Mouse (Mus musculus): ENCODE measurements around the gene Yjefn3. TPM values are rescaled to one million over a fixed set of nuclear protein-coding genes. Genes with fewer than 3 reads are reported as not detected.

The Yjefn3 gene
- polyA plus RNA-seq, 1 experiment from 2014 or later = 13.8 TPM

GRCm38 (mm10) chr8:69888244-69888866 lies 14.2 kb downstream of the Yjefn3 start:
- no peak overlapping the region for H3K9ac ChIP-seq
- no peaks in the 10 kb centered on the region for H3K9me3 ChIP-seq
- peaks cover 45% of the 10 kb centered on the region for H3K4me1 ChIP-seq (replicated peaks)
- 7% methylated on average over 24 of the region's 24 CpGs for WGBS
- no peak overlapping the region for H3K27ac ChIP-seq (replicated peaks)
- H3K4me2 ChIP-seq = peak overlapping the region; percentile 50
- peaks cover 72% of the 10 kb centered on the region for H3K27me3 ChIP-seq
- no peak for ATAC-seq (ENCODE audit: low FRiP score, low read depth)
- no peaks in the 10 kb centered on the region for H3K36me3 ChIP-seq
- peak overlapping the region; percentile 24 for H3K4me3 ChIP-seq

GRCm38 (mm10) chr8:69887289-69888243 lies 14.9 kb downstream of the Yjefn3 start, which contains the start of gene Cilp2:
Cilp2 (minus strand) TSS chr8:69887687.
- under 1% methylated on average over 56 of the region's 60 CpGs for WGBS
- peaks cover 49% of the 10 kb centered on the region for H3K4me1 ChIP-seq (replicated peaks)
- no peaks in the 10 kb centered on the region for H3K36me3 ChIP-seq
- ATAC-seq (ENCODE audit: low FRiP score, low read depth) = no peak
- H3K9me3 ChIP-seq = no peaks in the 10 kb centered on the region
- peaks cover 80% of the 10 kb centered on the region for H3K27me3 ChIP-seq
- no peak within 1 kb of the TSS for H3K27ac ChIP-seq (replicated peaks)
- H3K4me3 ChIP-seq = peak within 1 kb of the TSS; percentile 24
- H3K9ac ChIP-seq = no peak within 1 kb of the TSS
- H3K4me2 ChIP-seq = peak within 1 kb of the TSS; percentile 50

GRCm38 (mm10) chr8:69884141-69884540 lies 18.4 kb downstream of the Yjefn3 start:
- H3K4me1 ChIP-seq (replicated peaks) = peaks cover 59% of the 10 kb centered on the region
- H3K27me3 ChIP-seq = peaks cover 99% of the 10 kb centered on the region
- H3K9ac ChIP-seq = no peak overlapping the region
- H3K36me3 ChIP-seq = no peaks in the 10 kb centered on the region
- 54% methylated on average over 13 of the region's 13 CpGs for WGBS
- no peak overlapping the region for H3K4me3 ChIP-seq
- ATAC-seq (ENCODE audit: low FRiP score, low read depth) = no peak
- H3K27ac ChIP-seq (replicated peaks) = no peak overlapping the region
- no peak overlapping the region for H3K4me2 ChIP-seq
- H3K9me3 ChIP-seq = no peaks in the 10 kb centered on the region

- Histone ChIP-seq H3K27me3 (peaks cover 90% of the 10 kb centered on the region), H3K36me3 (no peaks in the 10 kb centered on the region), H3K9me3 (no peaks in the 10 kb centered on the region), H3K9ac (no peak overlapping the region), H3K27ac (replicated peaks) (no peak overlapping the region), H3K4me3 (peak overlapping the region; percentile 46), H3K4me1 (replicated peaks) (peaks cover 48% of the 10 kb centered on the region), H3K4me2 (peak overlapping the region; percentile 57)
- ATAC-seq (ENCODE audit: low FRiP score, low read depth) = no peak
- WGBS = 12% methylated on average over 52 of the region's 52 CpGs
Observed at GRCm38 (mm10) chr8:69882833-69883600, 19.5 kb downstream of the Yjefn3 start.

DNA sequence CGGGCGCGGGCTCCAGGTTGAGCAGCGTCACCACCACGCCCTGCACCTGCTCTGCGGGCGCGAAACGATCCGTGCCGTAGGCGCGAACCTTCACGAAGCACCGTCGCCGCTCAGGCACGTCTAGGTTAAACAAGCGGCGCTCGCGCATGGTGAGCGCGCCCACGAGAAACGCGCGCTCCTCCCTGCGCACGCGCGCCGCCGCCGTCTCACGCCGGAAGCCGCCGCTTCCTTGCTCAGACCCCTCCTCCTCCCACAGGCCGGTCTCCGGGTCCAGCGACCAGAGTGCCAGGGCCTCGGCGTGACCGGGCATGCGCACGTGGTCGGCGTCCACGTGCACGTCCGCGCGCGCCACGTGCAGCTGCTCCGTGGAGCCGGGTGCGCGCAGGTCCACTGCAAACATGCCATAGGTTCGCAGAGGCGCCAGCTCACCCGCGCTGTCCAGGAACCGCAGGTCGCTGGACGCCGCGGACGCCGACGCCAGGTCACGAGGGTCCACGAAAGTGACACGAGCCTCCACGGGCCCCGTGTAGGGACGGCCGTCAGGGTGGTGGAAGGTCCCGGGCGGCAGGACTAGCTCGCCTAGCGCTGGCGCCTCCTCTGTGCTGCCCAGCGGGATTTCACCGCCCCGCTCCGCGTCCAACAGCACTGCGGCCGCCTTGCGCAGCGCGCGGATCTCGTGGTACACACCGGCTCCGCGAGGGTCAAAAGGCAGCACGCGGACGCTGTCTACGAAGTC lies 20.3 kb downstream of the Yjefn3 start:
- 4% methylated on average over 90 of the region's 103 CpGs for WGBS
- no peak overlapping the region for H3K27ac ChIP-seq (replicated peaks)
- peak; percentile 78 for ATAC-seq (ENCODE audit: low FRiP score, low read depth)
- peak overlapping the region; percentile 21; the same call in 1 of the 2 replicates for H3K9ac ChIP-seq
- peaks cover 83% of the 10 kb centered on the region for H3K27me3 ChIP-seq
- peaks cover 39% of the 10 kb centered on the region for H3K4me1 ChIP-seq (replicated peaks)
- no peaks in the 10 kb centered on the region for H3K36me3 ChIP-seq
- H3K9me3 ChIP-seq = no peaks in the 10 kb centered on the region
- H3K4me2 ChIP-seq = peak overlapping the region; percentile 57
- H3K4me3 ChIP-seq = peak overlapping the region; percentile 46

- 20% methylated on average over 79 of the region's 79 CpGs for WGBS
- peak; percentile 1; the same call in 1 of the 2 replicates for ATAC-seq (ENCODE audit: low FRiP score, low read depth)
- H3K9ac ChIP-seq = peak overlapping the region; percentile 21; the same call in 1 of the 2 replicates
Observed at GRCm38 (mm10) chr8:69881261-69881865, 21.1 kb downstream of the Yjefn3 start.

GRCm38 (mm10) chr8:69880841-69881240 lies 21.7 kb downstream of the Yjefn3 start:
- H3K9me3 ChIP-seq = no peaks in the 10 kb centered on the region
- peak overlapping the region; percentile 57 for H3K4me2 ChIP-seq
- H3K4me1 ChIP-seq (replicated peaks) = peaks cover 26% of the 10 kb centered on the region
- H3K27me3 ChIP-seq = peaks cover 69% of the 10 kb centered on the region
- 11% methylated on average over 37 of the region's 37 CpGs for WGBS
- ATAC-seq (ENCODE audit: low FRiP score, low read depth) = no peak
- H3K27ac ChIP-seq (replicated peaks) = no peak overlapping the region
- 0 out of 2 replicates have a peak overlapping the region, but pooled peaks have one; percentile 15 for H3K9ac ChIP-seq
- no peaks in the 10 kb centered on the region for H3K36me3 ChIP-seq
- H3K4me3 ChIP-seq = peak overlapping the region; percentile 46

More at GRCm38 (mm10) chr8:69881261-69881865, 21.1 kb downstream of the Yjefn3 start:
- Histone ChIP-seq H3K4me2 (peak overlapping the region; percentile 57), H3K36me3 (no peaks in the 10 kb centered on the region), H3K27me3 (peaks cover 74% of the 10 kb centered on the region), H3K9me3 (no peaks in the 10 kb centered on the region), H3K4me1 (replicated peaks) (peaks cover 31% of the 10 kb centered on the region), H3K27ac (replicated peaks) (no peak overlapping the region), H3K4me3 (peak overlapping the region; percentile 46)

- H3K4me2 ChIP-seq = peak overlapping the region; percentile 57; the same call in 1 of the 2 replicates
- peaks cover 24% of the 10 kb centered on the region for H3K4me1 ChIP-seq (replicated peaks)
- H3K9ac ChIP-seq = no peak overlapping the region
- no peaks in the 10 kb centered on the region for H3K36me3 ChIP-seq
- H3K27me3 ChIP-seq = peaks cover 57% of the 10 kb centered on the region
- WGBS = 63% methylated on average over 8 of the region's 8 CpGs
- no peaks in the 10 kb centered on the region for H3K9me3 ChIP-seq
- H3K4me3 ChIP-seq = no peak overlapping the region
- ATAC-seq (ENCODE audit: low FRiP score, low read depth) = no peak
- H3K27ac ChIP-seq (replicated peaks) = no peak overlapping the region
Observed at GRCm38 (mm10) chr8:69879678-69880077, 22.8 kb downstream of the Yjefn3 start.

GRCm38 (mm10) chr8:69877992-69878391 lies 24.5 kb downstream of the Yjefn3 start:
- Histone ChIP-seq H3K27ac (replicated peaks) (no peak overlapping the region), H3K4me1 (replicated peaks) (peaks cover 24% of the 10 kb centered on the region), H3K4me2 (no peak overlapping the region), H3K9ac (no peak overlapping the region), H3K36me3 (no peaks in the 10 kb centered on the region), H3K4me3 (no peak overlapping the region), H3K27me3 (peaks cover 41% of the 10 kb centered on the region), H3K9me3 (no peaks in the 10 kb centered on the region)
- WGBS = 63% methylated on average over 3 of the region's 3 CpGs
- no peak for ATAC-seq (ENCODE audit: low FRiP score, low read depth)

- no peak for ATAC-seq (ENCODE audit: low FRiP score, low read depth)
- peaks cover 18% of the 10 kb centered on the region for H3K4me1 ChIP-seq (replicated peaks)
- H3K9me3 ChIP-seq = no peaks in the 10 kb centered on the region
- H3K27ac ChIP-seq (replicated peaks) = no peak overlapping the region
- H3K9ac ChIP-seq = no peak overlapping the region
- no peak overlapping the region for H3K4me3 ChIP-seq
- 82% methylated on average over 4 of the region's 4 CpGs for WGBS
- no peaks in the 10 kb centered on the region for H3K36me3 ChIP-seq
- peaks cover 35% of the 10 kb centered on the region for H3K27me3 ChIP-seq
- H3K4me2 ChIP-seq = no peak overlapping the region
Observed at GRCm38 (mm10) chr8:69877396-69877795, 25.1 kb downstream of the Yjefn3 start.

DNA sequence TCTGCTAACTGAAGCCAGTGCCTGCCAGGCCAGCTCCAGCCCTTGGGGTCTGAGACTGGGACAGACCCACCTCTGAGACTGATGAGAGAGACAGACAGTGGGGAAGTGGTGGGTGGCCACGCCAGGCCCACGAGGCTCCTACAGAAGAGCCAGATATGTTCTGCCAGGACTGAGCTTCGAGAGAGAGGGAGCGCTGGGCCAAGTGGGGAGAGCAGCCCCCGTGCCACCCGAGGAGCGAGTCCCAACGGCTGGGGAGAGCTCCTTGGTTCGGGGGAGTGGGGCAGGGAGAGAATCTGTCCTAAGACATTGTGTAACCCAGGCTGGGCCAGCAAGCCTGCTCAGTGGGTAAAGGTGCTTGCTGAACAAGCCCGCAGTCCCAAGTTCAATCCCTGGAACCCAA lies 25.5 kb downstream of the Yjefn3 start:
- Histone ChIP-seq H3K36me3 (no peaks in the 10 kb centered on the region), H3K9me3 (no peaks in the 10 kb centered on the region), H3K4me2 (no peak overlapping the region), H3K4me1 (replicated peaks) (peaks cover 14% of the 10 kb centered on the region), H3K9ac (no peak overlapping the region), H3K27me3 (peaks cover 30% of the 10 kb centered on the region), H3K27ac (replicated peaks) (no peak overlapping the region), H3K4me3 (no peak overlapping the region)
- ATAC-seq (ENCODE audit: low FRiP score, low read depth) = no peak
- 86% methylated on average over 10 of the region's 10 CpGs for WGBS

Data from hindbrain, embryonic 15.5 days (tissue).